Mouse (Mus musculus): ENCODE measurements around the gene Fastk. TPM values are rescaled to one million over a fixed set of nuclear protein-coding genes. Genes with fewer than 3 reads are reported as not detected.
"Not testable (repeated sequence)": the region's sequence is repeated elsewhere in the genome, so short reads cannot be mapped to it uniquely, and the experiment has no call there.

The Fastk gene
- polyA plus RNA-seq, 1 experiment from 2014 or later, result 100 TPM

- Histone ChIP-seq H3K9me3 (no peaks in the 10 kb centered on the region), H3K27ac (replicated peaks) (0 out of 2 replicates have a peak within 1 kb of the TSS, but pooled peaks have one; percentile 21), H3K4me1 (peaks cover 31% of the 10 kb centered on the region), H3K27me3 (replicated peaks; ENCODE audit: low read depth, poor library complexity, severe bottlenecking) (0 out of 2 replicates have a peak, but pooled peaks cover 9% of the 10 kb centered on the region), H3K4me3 (peak within 1 kb of the TSS; percentile 1; the same call in 1 of the 2 replicates), H3K36me3 (replicated peaks) (peaks cover 13% of the 10 kb centered on the region)
- 49% methylated on average over 11 of the region's 11 CpGs for WGBS
- peak; percentile 40 for DNase-seq (ENCODE audit: low spot score)
Measured at GRCm38 (mm10) chr5:24413042-24413693, 31.9 kb downstream of the Fastk start, which contains the start of gene Asic3. Asic3 (plus strand) TSS chr5:24413392.

GRCm38 (mm10) chr5:24412063-24412462, 33.0 kb downstream of the Fastk start:
- no peak overlapping the region for H3K27ac ChIP-seq (replicated peaks)
- H3K36me3 ChIP-seq (replicated peaks), result peaks cover 21% of the 10 kb centered on the region
- no peak overlapping the region for H3K4me3 ChIP-seq
- peaks cover 31% of the 10 kb centered on the region for H3K4me1 ChIP-seq
- no peak for DNase-seq (ENCODE audit: low spot score)
- 0 out of 2 replicates have a peak, but pooled peaks cover 9% of the 10 kb centered on the region for H3K27me3 ChIP-seq (replicated peaks; ENCODE audit: low read depth, poor library complexity, severe bottlenecking)
- 88% methylated on average over 2 of the region's 2 CpGs for WGBS
- H3K9me3 ChIP-seq, result no peaks in the 10 kb centered on the region

GRCm38 (mm10) chr5:24409466-24409865, 35.6 kb downstream of the Fastk start:
- no peaks in the 10 kb centered on the region for H3K9me3 ChIP-seq
- no peak for DNase-seq (ENCODE audit: low spot score)
- peaks cover 44% of the 10 kb centered on the region for H3K36me3 ChIP-seq (replicated peaks)
- WGBS, result 78% methylated on average over 2 of the region's 2 CpGs
- peaks cover 14% of the 10 kb centered on the region for H3K4me1 ChIP-seq
- H3K27me3 ChIP-seq (replicated peaks; ENCODE audit: low read depth, poor library complexity, severe bottlenecking), result 0 out of 2 replicates have a peak, but pooled peaks cover 5% of the 10 kb centered on the region
- no peak overlapping the region for H3K4me3 ChIP-seq
- no peak overlapping the region for H3K27ac ChIP-seq (replicated peaks)

GRCm38 (mm10) chr5:24408651-24409050, 36.4 kb downstream of the Fastk start:
- H3K4me1 ChIP-seq, result peaks cover 10% of the 10 kb centered on the region
- DNase-seq (ENCODE audit: low spot score), result no peak
- no peak overlapping the region for H3K27ac ChIP-seq (replicated peaks)
- no peaks in the 10 kb centered on the region for H3K27me3 ChIP-seq (replicated peaks; ENCODE audit: low read depth, poor library complexity, severe bottlenecking)
- H3K4me3 ChIP-seq, result no peak overlapping the region
- WGBS, result 95% methylated on average over 13 of the region's 13 CpGs
- H3K36me3 ChIP-seq (replicated peaks), result peaks cover 50% of the 10 kb centered on the region
- no peaks in the 10 kb centered on the region for H3K9me3 ChIP-seq

- no peaks in the 10 kb centered on the region for H3K27me3 ChIP-seq (replicated peaks; ENCODE audit: low read depth, poor library complexity, severe bottlenecking)
- H3K27ac ChIP-seq (replicated peaks), result no peak overlapping the region
- H3K4me3 ChIP-seq, result no peak overlapping the region
- DNase-seq (ENCODE audit: low spot score), result no peak
- no peaks in the 10 kb centered on the region for H3K4me1 ChIP-seq
- peaks cover 81% of the 10 kb centered on the region for H3K36me3 ChIP-seq (replicated peaks)
- H3K9me3 ChIP-seq, result no peaks in the 10 kb centered on the region
- 73% methylated on average over 3 of the region's 3 CpGs for WGBS
Measured at GRCm38 (mm10) chr5:24405389-24405876, 39.7 kb downstream of the Fastk start.

- H3K4me1 ChIP-seq, result peaks cover 6% of the 10 kb centered on the region; the same call in 1 of the 2 replicates
- H3K9me3 ChIP-seq, result no peaks in the 10 kb centered on the region
- DNase-seq (ENCODE audit: low spot score), result no peak
- H3K27me3 ChIP-seq (replicated peaks; ENCODE audit: low read depth, poor library complexity, severe bottlenecking), result no peaks in the 10 kb centered on the region
- WGBS, result 82% methylated on average over 6 of the region's 6 CpGs
- H3K36me3 ChIP-seq (replicated peaks), result peaks cover 87% of the 10 kb centered on the region
- no peak overlapping the region for H3K27ac ChIP-seq (replicated peaks)
- H3K4me3 ChIP-seq, result no peak overlapping the region
Measured at GRCm38 (mm10) chr5:24404594-24405360, 40.3 kb downstream of the Fastk start.

- no peak overlapping the region for H3K27ac ChIP-seq (replicated peaks)
- H3K9me3 ChIP-seq, result no peaks in the 10 kb centered on the region
- WGBS, result 88% methylated on average over 9 of the region's 9 CpGs
- DNase-seq (ENCODE audit: low spot score), result no peak
- no peak overlapping the region for H3K4me3 ChIP-seq
- H3K36me3 ChIP-seq (replicated peaks), result peaks cover 66% of the 10 kb centered on the region
- H3K27me3 ChIP-seq (replicated peaks; ENCODE audit: low read depth, poor library complexity, severe bottlenecking), result no peaks in the 10 kb centered on the region
- H3K4me1 ChIP-seq, result peaks cover 7% of the 10 kb centered on the region; the same call in 1 of the 2 replicates
Measured at GRCm38 (mm10) chr5:24401969-24402368, 43.1 kb downstream of the Fastk start.

- 92% methylated on average over 5 of the region's 5 CpGs for WGBS
- no peaks in the 10 kb centered on the region for H3K27me3 ChIP-seq (replicated peaks; ENCODE audit: low read depth, poor library complexity, severe bottlenecking)
- peaks cover 61% of the 10 kb centered on the region for H3K36me3 ChIP-seq (replicated peaks)
- H3K4me1 ChIP-seq, result peaks cover 7% of the 10 kb centered on the region; the same call in 1 of the 2 replicates
- no peaks in the 10 kb centered on the region for H3K9me3 ChIP-seq
- no peak overlapping the region for H3K4me3 ChIP-seq
- DNase-seq (ENCODE audit: low spot score), result no peak
- H3K27ac ChIP-seq (replicated peaks), result no peak overlapping the region
Measured at GRCm38 (mm10) chr5:24400911-24401605, 44.0 kb downstream of the Fastk start.

- Histone ChIP-seq H3K4me1 (peaks cover 7% of the 10 kb centered on the region; the same call in 1 of the 2 replicates), H3K9me3 (no peaks in the 10 kb centered on the region), H3K27ac (replicated peaks) (no peak overlapping the region), H3K27me3 (replicated peaks; ENCODE audit: low read depth, poor library complexity, severe bottlenecking) (no peaks in the 10 kb centered on the region), H3K4me3 (no peak overlapping the region), H3K36me3 (replicated peaks) (peaks cover 55% of the 10 kb centered on the region)
- no peak for DNase-seq (ENCODE audit: low spot score)
- WGBS, result 89% methylated on average over 11 of the region's 11 CpGs
Measured at GRCm38 (mm10) chr5:24400362-24400761, 44.7 kb downstream of the Fastk start.

- Histone ChIP-seq H3K27ac (replicated peaks) (no peak overlapping the region), H3K36me3 (replicated peaks) (peaks cover 50% of the 10 kb centered on the region), H3K4me1 (peaks cover 10% of the 10 kb centered on the region; the same call in 1 of the 2 replicates), H3K27me3 (replicated peaks; ENCODE audit: low read depth, poor library complexity, severe bottlenecking) (no peaks in the 10 kb centered on the region), H3K9me3 (no peaks in the 10 kb centered on the region), H3K4me3 (no peak overlapping the region)
- no peak for DNase-seq (ENCODE audit: low spot score)
- 86% methylated on average over 10 of the region's 10 CpGs for WGBS
Measured at GRCm38 (mm10) chr5:24399686-24400085, 45.4 kb downstream of the Fastk start.

GRCm38 (mm10) chr5:24396254-24396653, 48.8 kb downstream of the Fastk start:
- H3K27me3 ChIP-seq (replicated peaks; ENCODE audit: low read depth, poor library complexity, severe bottlenecking); H3K9me3 ChIP-seq; H3K27ac ChIP-seq (replicated peaks); H3K4me3 ChIP-seq; DNase-seq (ENCODE audit: low spot score): not testable (repeated sequence)
- peaks cover 19% of the 10 kb centered on the region for H3K36me3 ChIP-seq (replicated peaks)
- WGBS, result 88% methylated on average over 6 of the region's 6 CpGs
- peaks cover 20% of the 10 kb centered on the region for H3K4me1 ChIP-seq

Measured in embryonic facial prominence, embryonic 10.5 days (tissue).